Mouse (Mus musculus) CH12.LX (cell line): ENCODE measurements around the gene Ntm.

Experiments
- CTCF ChIP-seq, 2 experiments: IDR thresholded peaks in 1 of 2; conservative IDR thresholded peaks in 1 of 2; 2 replicates each; pipeline ENCODE4 v1.5.1; 2011 to 2012; ENCODE audit warnings: low read depth in 2 of 2, low read length in 2 of 2, improper control_type of control experiment in 1 of 2, inconsistent platforms in 1 of 2, mild to moderate bottlenecking in 1 of 2, moderate library complexity in 1 of 2
- POLR2A ChIP-seq: IDR thresholded peaks from 2 replicates; pipeline ENCODE4 v1.6.1; 2011; ENCODE audit warnings: low read depth, mild to moderate bottlenecking, improper control_type of control experiment, low read length
- RAD21 ChIP-seq: IDR thresholded peaks from 2 replicates; pipeline ENCODE4 v1.6.1; 2011; ENCODE audit warnings: low read depth, mild to moderate bottlenecking, low read length, improper control_type of control experiment, moderate library complexity
- SIN3A ChIP-seq: IDR thresholded peaks from 2 replicates; pipeline ENCODE4 v1.6.1; 2012; ENCODE audit warnings: low read length, improper control_type of control experiment, inconsistent platforms

DNA sequence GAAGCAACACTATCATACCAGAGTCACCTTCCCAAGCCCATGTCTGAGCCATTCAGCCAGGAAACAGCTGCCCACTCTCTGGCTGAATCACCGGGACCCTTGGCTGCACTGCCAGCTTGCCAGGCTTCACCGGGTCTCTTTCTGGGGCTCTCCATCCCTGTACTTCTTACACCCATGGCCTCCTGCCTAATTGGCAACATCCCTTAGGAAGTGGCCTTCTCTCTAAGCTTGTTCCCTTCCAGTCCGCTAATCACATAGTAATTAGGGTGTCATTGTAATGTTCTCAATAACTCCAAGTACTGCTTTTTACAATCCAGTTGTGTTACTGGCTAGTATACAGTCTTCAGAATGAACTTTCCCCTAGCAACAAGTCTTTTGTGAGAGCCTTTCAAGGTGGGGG, 13.9 kb downstream of the Ntm start:
- no peak for TF ChIP-seq CTCF (conservative IDR thresholded peaks at IDR 0.05 in 1 of 2, IDR thresholded peaks at IDR 0.05 in 1 of 2; ENCODE audit: low read depth in 2 of 2, low read length in 2 of 2)
- TF ChIP-seq POLR2A = no peak
- TF ChIP-seq SIN3A = no peak
- TF ChIP-seq RAD21 = no peak
